Mouse (Mus musculus) brain, embryonic 14.5 days (tissue): ENCODE results near the gene Osbpl3.

ENCODE experiments used
- CTCF ChIP-seq: fragments of 200-500 bp; IDR thresholded peaks from 2 replicates; pipeline ENCODE4 v1.5.1; 2012; ENCODE audit warnings: inconsistent platforms, mild to moderate bottlenecking, moderate library complexity, borderline replicate concordance; ENCODE audit not compliant: insufficient read depth, insufficient read length; ENCODE audit errors: extremely low read depth
- POLR2A ChIP-seq: fragments of 200-500 bp; IDR thresholded peaks from 2 replicates; pipeline ENCODE4 v1.6.1; 2012; ENCODE audit warnings: mild to moderate bottlenecking, inconsistent platforms, borderline replicate concordance; ENCODE audit not compliant: poor library complexity, insufficient read depth, insufficient read length, severe bottlenecking; ENCODE audit errors: extremely low read depth

GRCm38 (mm10) chr6:50299071-50299470 lies 156.9 kb downstream of the Osbpl3 start:
- TF ChIP-seq CTCF (no peak), POLR2A (no peak)
